Mouse (Mus musculus): ENCODE results near the gene Fam208b. TPM values are rescaled to one million over a fixed set of nuclear protein-coding genes. Genes with fewer than 3 reads are reported as not detected.
"Not testable (repeated sequence)": the region's sequence is repeated elsewhere in the genome, so short reads cannot be mapped to it uniquely, and the experiment has no call there.

The Fam208b gene
- total RNA-seq, 2 experiments from 2014 or later = 24.7 to 65.3 TPM

DNA sequence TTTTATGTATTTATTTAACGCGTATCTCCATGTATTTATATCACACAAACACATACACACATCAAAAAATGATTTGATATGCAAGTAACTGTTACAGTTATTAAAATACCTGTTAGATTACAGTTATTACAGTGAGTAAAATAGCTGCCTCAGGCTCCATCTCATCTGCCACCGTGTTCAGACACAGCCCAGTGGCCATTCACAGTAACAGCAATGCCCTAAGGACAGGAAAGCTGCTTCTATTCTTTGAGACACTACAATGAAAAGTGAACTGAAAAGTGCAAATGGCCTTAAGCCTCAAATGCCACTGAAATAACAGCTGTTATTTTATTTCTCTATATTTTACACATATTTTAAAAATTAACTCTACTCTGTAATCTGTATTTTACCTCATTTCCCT, 20.1 kb downstream of the Fam208b start:
- peak; percentile 81 for ATAC-seq (replicated peaks; ENCODE audit: poor library complexity)

DNA sequence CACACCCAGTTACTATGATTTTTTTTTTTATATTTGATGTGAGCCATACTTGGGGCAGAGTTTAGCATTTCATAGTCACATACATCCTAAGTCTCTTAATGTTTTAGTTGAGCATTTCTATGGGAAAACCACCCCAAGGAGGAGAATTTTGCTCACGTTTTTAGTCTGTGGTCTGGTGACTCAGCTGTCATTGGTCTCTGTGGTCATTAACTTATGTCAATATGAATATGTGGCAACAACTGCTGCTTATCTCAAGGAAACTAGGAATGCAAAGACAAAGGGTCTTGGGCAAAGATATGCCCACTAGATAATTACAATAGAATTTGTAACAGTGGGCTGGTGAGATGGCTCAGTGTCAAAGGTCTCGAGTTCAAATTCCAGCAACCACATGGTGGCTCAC, 47.0 kb downstream of the Fam208b start:
- peak; percentile 27; the same call in 1 of the 2 replicates for ATAC-seq (replicated peaks; ENCODE audit: poor library complexity)

DNA sequence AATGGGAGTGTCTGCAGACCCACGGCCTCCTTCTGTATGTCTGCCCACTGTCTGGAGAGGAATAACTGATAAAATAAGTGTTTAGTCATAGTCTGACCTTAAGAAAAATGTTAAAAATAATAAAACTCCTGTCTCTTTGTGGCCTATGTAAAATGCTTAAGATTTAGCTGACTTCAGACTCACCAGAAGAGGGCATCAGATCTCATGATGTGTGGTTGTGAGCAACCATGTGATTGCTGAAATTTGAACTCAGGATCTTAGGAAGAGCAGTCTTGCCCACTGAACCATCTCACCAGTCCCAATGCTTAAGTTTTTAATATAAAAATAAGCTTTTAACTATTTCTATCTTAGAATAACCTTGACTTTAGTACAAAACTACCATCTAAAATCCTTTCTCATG, 47.8 kb downstream of the Fam208b start:
- peak; percentile 24; the same call in 1 of the 2 replicates for ATAC-seq (replicated peaks; ENCODE audit: poor library complexity)

DNA sequence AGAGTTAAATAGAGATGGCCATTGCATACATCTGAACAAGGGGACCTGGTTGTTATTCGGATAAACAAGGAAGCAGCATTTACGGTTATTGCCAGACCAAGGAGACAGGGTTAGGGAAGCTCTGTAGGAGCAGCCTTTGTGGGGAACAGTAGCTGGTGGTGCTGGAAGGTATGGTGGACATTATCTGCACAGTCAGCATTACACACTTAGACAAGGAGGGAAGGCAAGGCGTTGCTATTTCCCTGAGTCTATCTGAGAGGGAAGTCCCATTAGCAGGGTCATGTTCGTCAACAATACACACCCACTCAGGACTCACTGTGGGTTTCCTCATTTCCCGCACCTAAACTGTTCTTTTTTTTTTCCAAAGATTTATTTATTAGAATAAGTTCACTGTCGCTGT, 63.1 kb downstream of the Fam208b start:
- 0 out of 2 replicates have a peak, but pooled peaks have one; percentile 15 for ATAC-seq (replicated peaks; ENCODE audit: poor library complexity)

DNA sequence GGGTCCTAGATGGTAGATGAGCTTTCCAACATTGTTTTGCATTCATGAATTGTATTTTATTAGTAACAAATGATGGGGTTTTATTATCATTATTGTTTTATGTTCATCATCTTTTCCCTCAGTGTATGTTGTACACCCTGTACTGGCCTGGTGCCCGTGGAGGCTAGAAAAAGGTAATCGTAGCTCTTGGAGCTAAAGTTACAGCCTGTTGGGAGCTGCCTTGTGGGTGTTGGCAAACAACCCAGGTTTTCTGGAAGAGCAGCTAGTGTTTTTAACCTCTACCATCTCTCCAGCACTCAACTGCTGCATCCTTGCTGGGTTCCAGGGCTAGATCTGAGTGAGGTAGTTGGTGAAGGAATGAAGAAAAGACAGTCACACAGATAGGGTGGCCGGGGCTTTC, 63.5 kb downstream of the Fam208b start:
- no peak for ATAC-seq (replicated peaks; ENCODE audit: poor library complexity)

DNA sequence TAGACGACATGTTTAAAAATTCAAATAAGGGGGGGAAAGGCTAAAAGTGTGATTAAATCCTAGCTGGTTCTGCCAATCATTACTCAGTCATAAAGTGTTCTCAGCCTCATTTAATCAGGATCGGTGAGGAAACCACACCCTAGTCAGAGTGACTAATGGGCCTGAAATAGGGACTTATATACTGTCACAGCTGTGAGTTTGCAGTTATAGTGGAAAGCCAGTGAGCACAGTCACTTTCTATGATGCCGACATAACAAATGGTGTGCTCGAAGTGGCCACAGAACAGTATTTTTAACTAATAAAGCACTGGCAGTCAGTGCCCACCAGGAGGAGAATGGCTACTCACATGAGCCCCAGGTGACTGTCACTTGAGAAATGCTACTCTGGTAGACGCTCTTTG, 66.0 kb downstream of the Fam208b start:
- ATAC-seq (replicated peaks; ENCODE audit: poor library complexity) = peak; percentile 56

DNA sequence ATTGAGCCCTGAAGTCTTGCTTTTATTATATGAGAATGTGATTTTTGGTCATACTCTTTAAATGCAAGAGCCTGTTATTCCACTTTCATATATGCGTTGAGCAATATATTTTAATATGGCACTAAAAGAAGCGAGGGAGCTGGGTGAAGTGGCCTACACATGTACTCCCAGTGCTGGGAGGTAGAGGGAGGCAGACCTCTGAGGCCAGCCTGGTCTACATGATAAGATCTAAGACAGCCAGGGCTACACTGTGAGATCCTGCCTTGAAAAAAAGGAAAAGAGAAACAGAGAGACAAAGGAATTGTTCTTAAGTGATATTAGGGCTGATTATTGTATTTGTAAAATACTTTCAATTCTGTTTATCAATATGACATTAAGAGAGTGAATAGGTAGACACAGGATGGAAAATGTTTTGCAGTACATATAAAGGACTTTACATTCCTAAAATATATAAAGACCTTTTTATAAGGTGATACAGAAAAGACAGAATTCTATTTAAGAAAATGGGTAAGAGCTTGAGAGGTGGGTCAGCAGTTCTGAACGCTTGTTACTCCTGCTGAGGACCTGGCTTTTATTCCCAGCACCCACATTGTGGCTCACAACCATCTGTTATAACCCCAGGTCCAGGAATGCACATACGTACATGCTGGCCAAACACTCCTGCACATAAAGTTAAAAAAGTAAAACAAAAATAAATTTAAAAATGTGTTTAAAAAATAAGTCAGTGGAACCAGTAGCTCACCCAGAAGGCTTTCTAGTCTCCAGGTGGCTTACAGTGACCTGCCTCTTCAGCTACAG, 66.6 kb downstream of the Fam208b start:
- ATAC-seq (replicated peaks; ENCODE audit: poor library complexity) = peak; percentile 36; the same call in 1 of the 2 replicates

DNA sequence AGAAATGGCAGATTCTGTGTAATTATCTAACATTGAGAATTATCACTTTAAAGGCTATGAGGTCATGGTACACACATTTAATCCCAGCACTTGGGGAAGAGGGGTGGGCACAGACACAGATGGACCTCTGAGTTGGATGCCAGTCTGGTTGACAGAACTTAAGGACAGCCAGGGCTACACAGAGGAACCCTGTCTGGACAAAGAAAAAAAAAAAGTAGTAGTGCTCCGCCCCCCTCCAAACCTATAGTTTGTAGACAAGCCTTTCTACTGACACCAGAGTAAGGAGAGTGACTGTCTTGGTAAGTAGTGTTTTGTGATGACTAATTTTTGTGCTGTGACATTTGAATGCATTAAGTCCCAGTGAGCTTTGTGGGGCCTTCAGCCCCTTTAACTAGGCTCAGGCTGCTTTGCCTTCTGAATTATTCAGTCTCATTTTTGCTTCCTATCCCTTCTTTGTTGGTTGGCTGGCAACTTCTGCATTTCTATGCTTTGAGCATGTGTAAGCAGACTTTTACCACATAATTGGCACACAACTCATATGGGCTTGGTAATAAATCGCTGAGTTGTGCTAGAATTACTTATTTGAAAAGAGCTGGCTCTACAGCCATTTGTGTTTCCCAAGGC, 69.6 kb downstream of the Fam208b start:
- peak; percentile 29 for ATAC-seq (replicated peaks; ENCODE audit: poor library complexity)

DNA sequence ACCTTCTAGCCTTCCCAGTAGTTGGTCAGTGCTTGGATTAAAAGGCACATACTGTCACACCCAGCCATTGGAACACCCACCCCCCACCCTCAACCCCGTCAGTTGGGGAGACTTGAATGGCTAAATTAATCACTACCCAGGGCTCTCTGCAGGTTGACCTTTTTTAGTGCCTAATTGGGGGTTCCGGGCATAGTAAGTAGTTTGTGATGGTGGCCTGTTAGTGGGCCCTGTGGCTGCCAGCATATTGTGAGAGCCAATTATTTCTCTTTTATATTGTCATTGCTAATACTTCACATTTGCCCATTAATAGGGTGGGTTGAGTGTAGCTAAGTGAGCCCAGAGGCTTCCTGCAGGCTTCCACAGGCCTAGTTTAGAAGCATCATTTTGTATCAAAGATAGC, 70.7 kb downstream of the Fam208b start:
- ATAC-seq (replicated peaks; ENCODE audit: poor library complexity) = no peak

DNA sequence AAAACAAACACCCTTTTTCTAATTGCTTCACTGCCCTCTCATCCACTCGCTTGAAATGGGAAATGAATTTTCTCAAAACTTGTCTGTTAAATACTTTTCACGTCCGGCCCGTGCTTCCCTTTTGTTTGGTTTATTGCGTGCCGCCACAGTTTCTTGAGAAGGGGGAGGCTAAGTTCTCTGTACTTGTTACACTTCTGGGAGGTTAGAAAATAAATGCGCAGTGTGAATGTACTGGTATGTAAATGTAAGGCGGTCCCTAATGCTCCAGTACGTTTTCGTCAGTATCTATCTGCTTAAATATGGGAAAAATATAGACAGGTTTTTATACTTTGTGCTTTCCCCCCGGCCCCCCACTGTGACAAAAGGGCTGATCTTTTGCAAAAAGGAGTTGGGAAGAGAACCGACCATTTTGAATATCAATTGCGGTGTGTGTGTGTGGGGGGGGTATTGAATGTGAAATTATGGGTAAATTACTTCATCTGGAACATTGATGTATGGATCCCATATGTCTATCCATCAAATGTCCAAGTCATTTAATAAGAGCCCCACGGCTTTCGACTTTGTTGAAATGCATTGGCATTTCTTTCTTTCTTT, 71.8 kb downstream of the Fam208b start:
- no peak for ATAC-seq (replicated peaks; ENCODE audit: poor library complexity)

DNA sequence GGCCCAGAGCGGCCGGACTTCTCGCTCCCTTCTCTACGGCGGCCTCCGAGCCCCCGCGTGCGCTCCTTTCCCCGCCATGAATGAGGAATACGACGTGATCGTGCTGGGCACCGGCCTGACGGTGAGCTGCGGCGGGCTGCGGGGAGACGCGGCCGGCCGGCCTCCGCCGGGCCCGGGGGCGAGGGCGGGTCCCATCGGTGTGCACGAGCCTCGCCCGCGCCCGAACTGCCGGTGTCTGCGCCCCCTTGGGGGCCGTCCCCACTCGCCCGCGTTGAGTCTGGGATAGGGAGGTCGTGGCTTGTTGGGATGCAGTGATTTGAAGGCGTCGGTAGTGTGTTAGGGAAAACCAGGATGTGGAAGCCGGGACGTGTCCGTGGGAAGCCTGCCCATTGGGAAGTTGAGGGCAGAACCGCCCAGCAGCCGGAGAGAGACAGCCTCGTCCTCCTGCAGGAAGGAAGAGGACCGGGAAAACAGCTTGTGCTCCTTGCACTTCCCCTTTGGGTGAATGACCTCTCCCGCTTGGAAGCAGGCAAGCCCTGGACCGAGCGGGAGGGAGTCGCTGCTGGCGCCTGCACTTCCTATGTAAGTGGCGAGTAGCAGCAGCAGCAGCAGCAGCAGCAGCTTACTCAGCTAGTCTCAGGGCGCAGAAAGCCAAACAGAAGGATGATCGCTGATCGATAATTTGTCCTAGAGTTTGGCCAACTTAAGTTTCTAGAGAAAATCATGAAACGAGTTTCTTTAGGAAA, 72.5 kb downstream of the Fam208b start:
- ATAC-seq (replicated peaks; ENCODE audit: poor library complexity) = peak; percentile 13

DNA sequence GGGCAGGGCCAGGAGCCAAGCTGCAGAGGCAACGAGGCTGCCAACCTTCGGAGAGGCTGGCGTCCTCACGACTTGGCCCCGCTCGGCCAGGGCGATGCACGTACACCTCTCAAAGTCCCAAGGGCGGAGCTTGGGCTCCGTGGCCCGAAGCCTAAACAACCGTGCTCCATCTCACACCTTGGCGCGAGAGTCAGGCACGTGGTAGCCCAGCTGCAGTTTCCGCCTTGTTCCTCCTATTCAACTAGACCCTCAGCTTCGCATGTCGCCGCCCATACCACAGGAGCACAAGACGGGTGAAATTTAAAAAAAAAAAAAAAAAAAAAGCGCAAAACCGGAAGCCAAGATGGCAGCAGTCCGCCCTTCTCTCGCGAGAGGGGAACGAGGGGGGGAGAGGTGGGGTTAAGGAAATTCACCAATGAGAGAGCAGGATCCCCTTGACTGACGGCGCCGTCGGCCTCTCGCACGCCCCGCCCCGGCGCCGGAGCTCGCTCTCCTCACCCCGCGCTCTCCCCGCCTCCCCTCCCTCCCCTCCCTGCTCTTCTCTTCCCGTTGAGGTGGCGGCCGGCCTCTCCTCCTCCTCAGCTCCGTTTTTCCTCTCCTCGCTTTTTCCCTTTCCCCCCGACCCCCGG, 73.2 kb downstream of the Fam208b start, which contains the start of gene Gdi2:
TSS of gene Gdi2 (plus strand) at position 470 of the 629 bp plus-strand sequence.
- ATAC-seq (replicated peaks; ENCODE audit: poor library complexity) = peak; percentile 84

DNA sequence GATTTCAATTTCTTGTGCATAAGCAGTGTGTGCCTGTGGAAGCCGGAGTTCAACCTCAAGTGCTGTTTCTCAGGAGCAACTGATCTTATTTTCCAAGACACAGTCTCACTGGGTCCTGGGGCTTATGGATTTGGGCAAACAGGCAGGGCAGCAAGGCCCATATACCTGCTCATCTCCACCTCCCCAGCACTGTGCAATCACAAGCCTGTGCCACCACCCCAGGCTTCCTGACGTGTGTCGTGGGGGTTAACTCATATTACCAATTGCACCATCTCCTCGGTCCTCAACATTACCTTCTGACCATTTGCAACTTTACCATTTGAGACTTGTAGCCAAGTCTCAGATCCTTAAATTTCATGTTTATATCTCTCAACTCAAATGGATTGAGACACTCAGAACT, 76.8 kb downstream of the Fam208b start:
- no peak for ATAC-seq (replicated peaks; ENCODE audit: poor library complexity)

DNA sequence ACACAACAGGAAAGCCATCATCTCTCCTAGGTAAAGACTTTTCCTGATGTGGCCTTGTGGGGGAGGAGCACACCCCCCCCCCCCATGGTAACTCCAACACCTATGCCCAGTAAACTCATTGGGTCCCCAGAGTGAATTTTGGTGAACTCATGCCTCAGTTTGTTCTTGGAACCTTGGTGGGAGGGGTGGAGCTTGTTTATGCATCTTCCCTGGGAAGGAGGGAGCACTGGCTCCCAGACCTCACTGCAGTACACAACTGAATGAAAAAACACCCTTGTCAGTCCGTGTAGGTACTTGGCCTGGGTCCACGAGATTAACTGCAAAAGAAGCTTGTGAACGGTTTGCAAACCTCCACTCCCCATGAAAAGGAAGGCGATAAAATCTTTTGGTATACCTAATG, 78.5 kb downstream of the Fam208b start:
- no peak for ATAC-seq (replicated peaks; ENCODE audit: poor library complexity)

DNA sequence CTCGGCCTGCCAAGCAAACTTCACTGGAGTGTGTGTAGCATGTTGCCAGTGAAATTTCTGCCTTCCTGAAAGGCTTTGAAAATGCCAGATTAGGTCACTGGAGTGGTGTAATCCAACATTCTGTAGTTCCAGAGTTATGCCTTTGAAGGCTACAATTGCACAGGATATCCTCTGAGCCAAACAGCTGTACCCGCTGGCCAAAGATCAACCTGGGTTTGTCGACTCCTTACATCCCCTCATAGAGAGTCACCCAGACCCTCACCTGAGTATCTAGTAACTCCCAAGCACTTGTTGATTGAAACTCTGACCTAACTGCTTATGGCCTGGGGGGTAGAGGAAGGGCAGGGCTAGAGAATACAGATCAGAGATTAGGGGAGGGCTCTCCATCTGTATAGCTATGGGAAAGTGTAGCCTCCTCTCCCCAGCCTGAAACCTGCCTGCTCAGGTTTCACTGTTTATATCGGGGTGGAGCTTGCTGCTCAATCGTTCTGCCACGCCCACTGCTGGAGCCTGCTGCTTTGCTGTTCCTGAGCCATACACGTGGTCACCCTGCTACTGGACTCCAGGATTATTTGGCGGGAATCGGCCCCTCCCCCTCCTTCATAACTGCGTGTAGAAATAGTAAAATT, 79.1 kb downstream of the Fam208b start:
- ATAC-seq (replicated peaks; ENCODE audit: poor library complexity) = 0 out of 2 replicates have a peak, but pooled peaks have one; percentile 41

DNA sequence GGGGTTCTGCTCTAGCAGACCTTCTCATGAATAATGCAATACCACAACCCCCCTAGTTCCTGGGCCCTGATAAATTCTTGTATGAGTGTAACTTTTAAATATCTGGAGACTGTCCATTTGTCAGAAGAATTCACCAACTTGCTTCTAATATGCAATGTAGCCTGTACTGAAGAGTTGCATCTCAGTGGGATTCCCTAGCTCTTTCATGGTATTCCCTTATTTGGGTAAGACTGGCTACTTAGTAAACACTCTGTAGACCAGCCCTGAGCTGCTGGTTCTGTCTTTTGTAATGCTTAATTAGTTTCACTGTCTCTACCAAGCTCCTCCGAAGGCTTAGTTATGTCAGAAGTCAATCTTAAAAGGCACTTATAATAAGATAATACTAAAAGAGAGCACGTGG, 79.7 kb downstream of the Fam208b start:
- ATAC-seq (replicated peaks; ENCODE audit: poor library complexity) = not testable (repeated sequence)

DNA sequence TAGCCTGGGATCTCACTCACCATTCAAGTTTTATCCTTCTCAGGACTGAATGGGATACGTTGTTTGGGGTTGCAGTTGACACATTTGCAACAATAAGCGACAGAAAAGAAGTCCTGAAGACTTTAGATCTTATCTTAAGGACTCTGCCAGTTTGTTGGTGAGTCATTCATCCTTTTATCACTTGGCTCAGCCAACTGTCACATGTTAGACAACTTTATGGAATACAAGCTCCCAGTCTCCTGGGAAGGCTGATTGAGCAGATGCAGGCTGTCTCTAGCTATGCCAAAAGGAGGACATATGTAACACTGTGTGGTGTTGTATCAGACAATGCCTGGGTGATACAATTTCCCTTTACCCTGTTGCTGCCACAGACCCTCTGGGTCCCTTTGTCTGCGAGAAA, 80.5 kb downstream of the Fam208b start:
- no peak for ATAC-seq (replicated peaks; ENCODE audit: poor library complexity)

DNA sequence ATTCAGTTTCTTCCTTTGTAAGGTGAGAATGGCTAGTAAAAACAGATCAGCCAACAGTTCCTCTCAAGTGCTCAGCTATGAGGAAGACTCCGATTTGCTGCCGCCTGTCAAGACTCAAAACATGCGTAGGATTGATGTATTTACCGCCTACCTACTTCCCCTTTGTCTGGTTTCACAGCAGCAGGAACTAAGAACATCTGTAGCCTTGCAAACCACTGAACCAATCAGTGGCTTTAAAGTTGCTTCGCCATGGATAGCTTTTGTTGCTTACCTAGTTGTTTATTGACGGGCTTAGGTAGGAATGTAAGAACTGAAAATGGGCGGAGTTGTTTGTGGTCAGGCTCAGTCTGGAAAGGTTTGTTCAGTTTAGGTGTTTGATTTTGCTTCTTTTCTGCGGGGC, 84.6 kb downstream of the Fam208b start:
- ATAC-seq (replicated peaks; ENCODE audit: poor library complexity) = peak; percentile 89

DNA sequence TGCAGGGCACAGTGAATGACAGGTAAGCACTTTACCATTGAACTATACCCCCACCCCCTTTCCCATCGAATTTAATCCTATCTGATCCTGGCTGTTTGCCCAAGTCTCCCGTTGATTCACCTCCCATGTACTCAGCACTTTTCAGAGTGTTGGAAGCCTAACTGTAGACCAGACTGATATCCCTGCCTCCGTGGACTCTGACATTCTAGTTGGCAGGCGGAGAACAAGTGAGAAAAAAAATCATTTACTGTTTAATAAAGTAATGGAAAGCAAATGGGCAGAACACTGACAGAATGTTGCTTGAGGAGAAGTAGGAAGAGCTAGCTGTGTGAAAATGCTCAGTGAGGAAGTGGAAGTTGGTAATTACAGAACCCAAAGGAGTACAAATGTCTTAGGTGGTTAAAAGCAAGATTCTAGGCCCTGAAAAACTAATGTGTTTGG, 85.3 kb downstream of the Fam208b start:
- peak; percentile 33 for ATAC-seq (replicated peaks; ENCODE audit: poor library complexity)

DNA sequence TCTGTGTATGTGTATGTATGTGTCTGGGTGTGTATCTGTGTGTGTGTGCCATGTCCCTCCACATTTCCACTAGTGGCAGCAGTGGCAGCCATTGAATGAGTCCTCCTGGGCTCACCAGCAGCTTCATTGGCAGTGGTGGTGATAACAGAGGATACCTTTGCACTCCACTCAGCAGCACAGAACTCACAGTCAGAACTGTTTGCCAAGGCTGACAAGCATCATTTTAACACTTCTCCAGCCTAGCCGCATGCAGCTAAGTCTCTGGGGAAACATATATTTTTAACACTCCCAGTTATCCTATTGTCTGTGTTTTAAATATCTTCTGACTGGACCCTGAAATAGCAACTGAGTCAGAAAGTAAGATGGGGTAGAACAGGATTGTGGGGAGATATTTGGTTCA, 87.0 kb downstream of the Fam208b start:
- ATAC-seq (replicated peaks; ENCODE audit: poor library complexity) = no peak

All from megakaryocyte progenitor cell, adult 5-6 weeks (primary cell).